Mouse (Mus musculus) liver, embryonic 15.5 days (tissue): ENCODE results near the gene Snx18. TPM values are rescaled to one million over a fixed set of nuclear protein-coding genes. Genes with fewer than 3 reads are reported as not detected.

ENCODE experiments used
- ATAC-seq: fragments of 200-750 bp; cut with Nextera tagmentation; 2 replicates; pipeline ENCODE4 v1.8.0; 2017; ENCODE audit warnings: moderate number of reproducible peaks, mild to moderate bottlenecking, moderate library complexity; ENCODE audit not compliant: insufficient read depth
- H3K27ac ChIP-seq: fragments of 300-500 bp; sonication (generic); replicated peaks from 2 replicates; pipeline ENCODE4 v1.5.1; 2015; ENCODE audit warnings: mild to moderate bottlenecking, inconsistent platforms
- H3K27me3 ChIP-seq: fragments of 300-500 bp; sonication (generic); 2 replicates; pipeline ENCODE4 v1.6.1; 2015; ENCODE audit warnings: mild to moderate bottlenecking, inconsistent platforms
- H3K36me3 ChIP-seq: fragments of 300-500 bp; sonication (generic); replicated peaks from 2 replicates; pipeline ENCODE4 v1.6.1; 2015; ENCODE audit warnings: moderate library complexity, mild to moderate bottlenecking, inconsistent platforms
- H3K4me1 ChIP-seq: fragments of 300-500 bp; sonication (generic); replicated peaks from 2 replicates; pipeline ENCODE4 v1.6.1; 2015; ENCODE audit warnings: inconsistent platforms
- H3K4me2 ChIP-seq: fragments of 300-500 bp; sonication (generic); 2 replicates; pipeline ENCODE4 v1.6.1; 2015; ENCODE audit warnings: moderate library complexity, mild to moderate bottlenecking, inconsistent platforms
- H3K4me3 ChIP-seq: fragments of 300-500 bp; sonication (generic); replicated peaks from 2 replicates; pipeline ENCODE4 v1.5.1; 2015; ENCODE audit warnings: mild to moderate bottlenecking, inconsistent platforms
- H3K9ac ChIP-seq: fragments of 300-500 bp; sonication (generic); 2 replicates; pipeline ENCODE4 v1.6.1; 2015; ENCODE audit warnings: moderate library complexity, mild to moderate bottlenecking, inconsistent platforms
- H3K9me3 ChIP-seq: fragments of 300-500 bp; sonication (generic); replicated peaks from 2 replicates; pipeline ENCODE4 v1.6.1; 2016; ENCODE audit warnings: inconsistent platforms
- whole genome bisulfite sequencing: fragments of 180-500 bp; shearing (Covaris S2); methylation state at CpG from one replicate; pipeline ENCODE4 v1.1.7; 2015; ENCODE audit warnings: mixed read lengths; ENCODE audit not compliant: insufficient replicate concordance; 5-methylcytosine and 5-hydroxymethylcytosine counted together
- polyA plus RNA-seq: library from polyadenylated mRNA; unstranded; fragments of >200 nt; fragmentation: Nextera tagmentation; extraction: Ambion mirVana; gene quantifications from 2 replicates; pipeline ENCODE4 v1.2.1, GENCODE M21; 2015

Snx18 gene
- polyA plus RNA-seq, 1 experiment from 2014 or later: 5.7 TPM

DNA sequence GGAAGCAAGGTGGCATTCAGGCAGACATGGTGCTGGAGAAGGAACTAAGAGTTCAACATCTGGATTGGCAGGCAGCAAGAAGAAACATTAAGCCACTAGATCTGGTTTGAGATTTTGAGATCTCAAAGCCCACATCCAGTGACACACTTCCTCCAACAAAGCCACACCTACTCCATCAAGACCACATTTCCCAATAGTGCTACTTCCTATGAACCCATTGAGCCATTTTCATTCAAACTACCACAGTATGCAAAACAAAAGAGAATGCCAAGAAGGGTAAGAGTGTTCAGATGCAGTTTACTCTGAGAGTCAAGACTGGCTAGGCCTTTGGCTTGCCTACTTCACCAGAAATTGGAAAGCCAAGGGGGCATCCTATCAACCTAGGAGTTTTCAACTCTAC lies 61.8 kb downstream of the Snx18 start:
- H3K4me1 ChIP-seq: no peaks in the 10 kb centered on the region
- H3K27me3 ChIP-seq: no peaks in the 10 kb centered on the region
- no peaks in the 10 kb centered on the region for H3K9me3 ChIP-seq
- H3K9ac ChIP-seq: no peak overlapping the region
- no peak for ATAC-seq
- no peak overlapping the region for H3K27ac ChIP-seq
- H3K4me3 ChIP-seq: no peak overlapping the region
- no peak overlapping the region for H3K4me2 ChIP-seq
- H3K36me3 ChIP-seq: no peaks in the 10 kb centered on the region

DNA sequence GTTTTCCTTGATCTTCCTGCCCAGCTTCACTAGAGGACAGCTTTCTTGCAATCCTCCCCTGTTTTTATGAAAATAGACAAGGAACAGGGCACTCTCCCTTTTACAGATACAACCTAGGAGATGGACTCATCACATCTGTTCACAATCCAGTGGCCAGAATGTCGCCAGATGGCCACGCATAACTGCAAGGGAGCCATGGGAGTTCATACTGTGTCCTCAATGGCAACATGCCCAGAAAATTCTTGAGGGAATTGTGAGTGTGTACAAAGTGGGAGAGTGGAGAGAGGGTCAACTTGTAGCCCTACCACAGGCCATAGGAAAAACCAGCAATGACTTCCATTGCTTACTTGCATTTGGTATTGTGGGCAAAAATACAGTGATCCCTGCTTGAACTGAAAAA lies 63.1 kb downstream of the Snx18 start:
- Histone ChIP-seq H3K4me1 (no peaks in the 10 kb centered on the region), H3K4me2 (no peak overlapping the region), H3K9me3 (no peaks in the 10 kb centered on the region), H3K9ac (no peak overlapping the region), H3K27ac (no peak overlapping the region), H3K27me3 (no peaks in the 10 kb centered on the region), H3K36me3 (no peaks in the 10 kb centered on the region), H3K4me3 (no peak overlapping the region)
- no peak for ATAC-seq
- 74% methylated on average over 2 of the region's 2 CpGs for WGBS

DNA sequence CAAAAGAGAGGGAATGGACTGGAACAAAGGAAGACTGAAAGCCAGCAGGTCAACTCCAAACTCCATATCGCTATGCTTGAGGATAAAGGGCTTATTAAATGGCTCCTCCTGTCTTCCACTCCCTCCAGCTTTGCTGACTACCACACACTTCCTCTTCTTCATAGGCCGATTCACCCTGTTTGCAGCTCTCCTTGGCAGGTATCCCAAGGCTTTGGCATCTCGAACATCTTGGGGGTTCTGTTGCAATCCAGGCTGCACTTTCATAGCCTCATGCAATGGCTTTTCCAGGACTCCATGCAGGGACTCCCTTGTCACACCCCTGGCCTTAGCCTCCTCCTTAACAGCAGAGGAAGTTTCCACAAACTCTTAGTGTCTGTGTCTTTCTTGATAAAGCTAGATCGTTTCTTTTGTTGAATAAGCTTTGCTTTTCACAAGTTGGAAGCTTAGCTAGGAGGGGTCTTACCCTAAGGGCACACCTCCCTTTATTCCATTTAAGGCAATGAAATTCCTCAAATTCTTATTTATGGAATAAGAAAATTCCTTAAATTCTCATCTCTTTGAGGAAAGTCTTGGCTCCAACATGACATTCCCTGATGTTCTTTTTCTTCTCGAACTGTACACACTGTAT lies 64.6 kb downstream of the Snx18 start:
- Histone ChIP-seq H3K4me3 (no peak overlapping the region), H3K27me3 (no peaks in the 10 kb centered on the region), H3K27ac (no peak overlapping the region), H3K4me2 (no peak overlapping the region), H3K4me1 (no peaks in the 10 kb centered on the region), H3K36me3 (no peaks in the 10 kb centered on the region), H3K9ac (no peak overlapping the region), H3K9me3 (no peaks in the 10 kb centered on the region)
- 44% methylated on average over 5 of the region's 5 CpGs for WGBS
- no peak for ATAC-seq

DNA sequence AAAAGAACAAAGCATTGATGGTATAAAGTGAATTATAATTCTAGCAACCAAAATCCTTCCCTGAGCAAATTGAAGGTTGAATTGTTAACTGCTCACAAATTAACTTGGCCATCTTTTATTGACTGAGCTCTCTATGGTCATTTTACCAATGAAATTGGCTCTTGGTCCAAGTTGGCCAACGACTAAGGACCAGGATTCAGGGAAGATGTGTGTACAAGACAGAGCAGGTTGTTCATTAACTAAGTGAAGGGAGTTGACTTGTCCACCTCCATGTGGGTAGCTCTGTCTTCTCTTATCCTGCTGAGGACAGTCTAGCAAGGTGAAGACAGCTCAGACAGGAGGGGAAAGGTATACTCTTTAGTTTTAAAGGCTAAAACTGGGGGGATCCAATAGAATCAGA lies 66.0 kb downstream of the Snx18 start:
- H3K4me2 ChIP-seq: no peak overlapping the region
- H3K36me3 ChIP-seq: no peaks in the 10 kb centered on the region
- H3K9me3 ChIP-seq: no peaks in the 10 kb centered on the region
- WGBS: 59% methylated on average over 1 of the region's 1 CpGs
- no peak overlapping the region for H3K27ac ChIP-seq
- ATAC-seq: no peak
- H3K27me3 ChIP-seq: no peaks in the 10 kb centered on the region
- no peak overlapping the region for H3K9ac ChIP-seq
- no peak overlapping the region for H3K4me3 ChIP-seq
- no peaks in the 10 kb centered on the region for H3K4me1 ChIP-seq

DNA sequence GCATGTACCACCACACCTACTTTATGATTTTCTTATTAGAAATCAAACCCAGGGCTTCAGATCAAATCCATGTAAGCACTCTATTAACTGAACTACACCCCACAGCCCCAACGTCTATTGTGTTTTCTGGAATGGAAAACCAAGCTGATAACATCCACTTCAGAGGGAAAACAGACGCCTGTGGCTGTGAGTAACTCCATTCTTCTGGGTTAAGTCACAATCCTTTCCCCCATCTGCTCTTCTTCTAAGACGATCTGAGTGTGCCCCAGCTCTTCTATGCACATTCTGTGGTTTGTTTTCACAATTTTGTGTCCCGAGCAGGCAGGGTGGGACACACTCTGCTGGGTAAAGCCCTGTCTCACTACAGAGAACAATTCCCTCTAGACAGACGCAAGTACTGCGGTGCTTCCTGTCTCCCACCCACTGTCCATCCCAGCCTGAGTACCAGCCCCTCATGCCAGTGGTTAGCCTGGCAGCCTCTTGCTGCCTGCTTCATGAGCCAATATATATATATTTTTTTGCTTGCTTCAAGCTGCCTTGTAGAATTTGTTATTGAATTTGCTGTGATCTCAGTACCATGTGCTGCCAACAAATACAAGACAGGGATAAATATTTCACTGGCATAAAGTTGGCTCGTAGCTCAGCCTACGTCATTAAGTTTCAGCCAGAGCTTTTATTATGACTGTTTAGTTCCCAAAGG lies 67.3 kb downstream of the Snx18 start:
- Histone ChIP-seq H3K9me3 (no peaks in the 10 kb centered on the region), H3K9ac (no peak overlapping the region), H3K4me2 (no peak overlapping the region), H3K4me3 (no peak overlapping the region), H3K36me3 (no peaks in the 10 kb centered on the region), H3K27ac (no peak overlapping the region), H3K27me3 (no peaks in the 10 kb centered on the region), H3K4me1 (no peaks in the 10 kb centered on the region)
- WGBS: 43% methylated on average over 8 of the region's 8 CpGs
- no peak for ATAC-seq

DNA sequence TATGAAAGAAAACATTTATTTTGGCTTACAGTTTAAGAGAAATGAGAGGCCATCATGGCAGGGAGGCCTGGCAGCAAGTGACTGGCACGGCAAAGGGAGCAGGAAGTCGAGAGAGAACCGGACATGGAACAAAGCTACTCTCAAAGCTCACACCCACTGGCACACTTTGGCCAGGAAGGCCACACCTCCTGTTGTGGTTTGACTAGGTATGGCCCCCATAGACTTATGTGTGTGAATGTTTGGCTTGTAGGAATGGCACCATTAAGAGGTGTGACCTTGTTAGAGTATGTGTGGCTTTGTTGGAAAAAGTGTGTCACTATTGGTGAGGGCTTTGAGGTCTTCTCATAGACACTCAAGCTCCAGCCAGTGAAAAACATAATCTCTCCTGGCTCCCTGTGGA lies 69.3 kb downstream of the Snx18 start:
- Histone ChIP-seq H3K4me1 (no peaks in the 10 kb centered on the region), H3K27me3 (no peaks in the 10 kb centered on the region), H3K27ac (no peak overlapping the region), H3K36me3 (no peaks in the 10 kb centered on the region), H3K4me3 (no peak overlapping the region), H3K9ac (no peak overlapping the region), H3K4me2 (no peak overlapping the region), H3K9me3 (no peaks in the 10 kb centered on the region)
- 45% methylated on average over 3 of the region's 3 CpGs for WGBS
- ATAC-seq: no peak

DNA sequence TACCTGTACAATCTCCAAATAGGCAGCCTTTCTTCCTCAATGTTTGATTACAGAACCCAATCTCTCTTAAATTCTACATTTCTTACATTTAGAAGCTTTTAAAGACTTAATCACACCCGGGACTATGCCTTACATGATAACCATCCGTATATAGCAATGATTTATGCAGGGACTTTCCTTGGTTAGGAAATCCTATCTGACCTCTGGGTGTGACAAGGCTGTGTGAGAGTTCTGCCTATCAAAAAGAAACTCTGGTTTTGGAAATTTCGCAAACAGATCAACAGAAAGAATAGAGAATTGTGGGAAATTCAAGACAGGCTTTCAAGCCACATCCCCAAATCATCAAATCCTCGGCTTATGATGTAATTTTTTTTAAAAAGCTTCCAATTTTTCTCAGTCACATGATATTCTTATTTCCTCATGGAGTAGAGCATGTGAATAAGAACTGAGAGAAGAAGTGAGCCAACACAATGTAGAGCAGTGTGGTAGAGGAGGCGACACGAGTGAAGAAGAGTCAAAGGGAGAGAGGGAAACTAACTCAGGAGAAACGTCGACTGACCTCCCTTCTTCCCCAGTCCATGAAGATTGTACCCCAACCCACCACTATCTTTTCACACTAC lies 70.4 kb downstream of the Snx18 start:
- Histone ChIP-seq H3K4me1 (no peaks in the 10 kb centered on the region), H3K27me3 (no peaks in the 10 kb centered on the region), H3K36me3 (no peaks in the 10 kb centered on the region), H3K9ac (no peak overlapping the region), H3K9me3 (no peaks in the 10 kb centered on the region), H3K4me3 (no peak overlapping the region), H3K4me2 (no peak overlapping the region), H3K27ac (no peak overlapping the region)
- WGBS: 65% methylated on average over 8 of the region's 8 CpGs
- no peak for ATAC-seq

DNA sequence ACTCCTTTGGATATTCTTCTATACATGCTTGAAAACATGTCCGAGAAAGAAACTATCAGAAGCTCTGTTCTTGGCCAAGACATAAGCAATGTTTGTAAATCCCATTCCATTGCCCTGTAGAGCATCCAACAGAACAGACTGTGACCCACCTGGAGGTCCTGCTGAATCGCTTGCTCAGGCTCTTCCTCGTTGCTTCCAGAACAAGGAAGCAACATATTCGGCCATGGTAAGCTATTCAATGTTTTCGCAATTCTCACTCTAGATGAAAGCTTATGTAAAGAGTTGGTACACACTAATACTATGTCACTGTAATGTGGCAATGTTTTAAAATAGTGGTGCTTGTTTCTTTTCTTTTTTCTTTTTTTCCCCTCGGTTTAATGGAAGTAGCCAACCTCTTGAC lies 76.0 kb downstream of the Snx18 start:
- no peak for ATAC-seq
- H3K36me3 ChIP-seq: no peaks in the 10 kb centered on the region
- H3K9me3 ChIP-seq: no peaks in the 10 kb centered on the region
- 59% methylated on average over 6 of the region's 6 CpGs for WGBS
- no peak overlapping the region for H3K4me3 ChIP-seq
- no peaks in the 10 kb centered on the region for H3K27me3 ChIP-seq
- H3K4me2 ChIP-seq: no peak overlapping the region
- no peak overlapping the region for H3K9ac ChIP-seq
- no peak overlapping the region for H3K27ac ChIP-seq
- H3K4me1 ChIP-seq: no peaks in the 10 kb centered on the region

Other genes with a start within 250 kb of the Snx18 start
- 0.76 and 1.2 TPM in 2 replicates for gene Hspb3, start 45.1 kb upstream of the Snx18 start, polyA plus RNA-seq
- gene Arl15, start 175.9 kb upstream of the Snx18 start, polyA plus RNA-seq: 2.4 and 2.8 TPM in 2 replicates